Mouse (Mus musculus) ovary, adult 2 months (tissue): ENCODE data around the gene Gm30737. TPM values are rescaled to one million over a fixed set of nuclear protein-coding genes. Genes with fewer than 3 reads are reported as not detected.

ENCODE experiments used
- polyA plus RNA-seq: library from polyadenylated mRNA; depleted of rRNA; stranded (reverse); fragments of >200 nt; gene quantifications from 2 replicates; pipeline ENCODE4 v1.2.3, GENCODE M21; 2012; rRNA removed

The Gm30737 gene
- not detected in 2 replicates for polyA plus RNA-seq

GRCm38 (mm10) chrY:14400410-14400809 is at the start of gene Gm30737:
Gene Gm30737, plus strand, starts transcription at chrY:14400710.

